Mouse (Mus musculus): ENCODE measurements at regions not wholly inside any gene's neighbourhood (a gene's known extent, or its start where the extent isn't known, plus 50 kb on each side); places are given as distances from the start of the nearest gene placed in this dataset.
"Not testable (repeated sequence)": the region's sequence is repeated elsewhere in the genome, so short reads cannot be mapped to it uniquely, and the experiment has no call there.

DNA sequence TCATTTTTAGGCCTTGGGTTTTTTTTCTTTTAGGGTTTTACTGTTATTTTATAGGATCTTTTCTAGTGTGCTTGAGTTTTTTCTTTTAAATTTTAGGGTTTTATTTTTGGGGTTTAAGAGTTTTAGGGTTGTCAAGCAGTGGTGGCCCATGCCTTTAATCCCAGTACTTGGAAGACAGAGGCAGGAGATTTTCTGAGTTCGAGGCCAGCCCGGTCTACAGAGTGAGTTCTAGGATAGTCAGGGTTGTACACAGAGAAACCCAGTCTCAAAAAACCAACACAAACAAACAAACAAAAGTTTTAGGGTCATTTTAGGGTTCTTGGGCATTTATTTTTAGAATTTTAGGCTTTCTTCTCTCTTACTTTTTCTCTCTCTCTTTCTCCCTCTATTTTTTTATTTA is 142.9 kb downstream of the Spin4 start:
- not testable (repeated sequence) for TF ChIP-seq CTCF (IDR thresholded peaks at IDR 0.05; ENCODE audit: low read depth, low read length); POLR2A (IDR thresholded peaks at IDR 0.05; ENCODE audit: extremely low read depth, insufficient read depth, low read length)
